Mouse (Mus musculus) adrenal gland, adult 10 weeks (tissue): ENCODE data around the gene 4933407L21Rik. TPM values are rescaled to one million over a fixed set of nuclear protein-coding genes. Genes with fewer than 3 reads are reported as not detected.

Source experiments
- polyA plus RNA-seq: library from polyadenylated mRNA; stranded (reverse); fragments of 350-450 nt; fragmentation: Illumina TruSeq; extraction: RNeasy Lipid Tissue Mini Kit (QIAGEN cat#74804); gene quantifications from one replicate; pipeline ENCODE4 v1.2.3, GENCODE M21; 2014; ENCODE audit warnings: low read depth, low replicate concordance

4933407L21Rik gene
- polyA plus RNA-seq, result not detected

DNA sequence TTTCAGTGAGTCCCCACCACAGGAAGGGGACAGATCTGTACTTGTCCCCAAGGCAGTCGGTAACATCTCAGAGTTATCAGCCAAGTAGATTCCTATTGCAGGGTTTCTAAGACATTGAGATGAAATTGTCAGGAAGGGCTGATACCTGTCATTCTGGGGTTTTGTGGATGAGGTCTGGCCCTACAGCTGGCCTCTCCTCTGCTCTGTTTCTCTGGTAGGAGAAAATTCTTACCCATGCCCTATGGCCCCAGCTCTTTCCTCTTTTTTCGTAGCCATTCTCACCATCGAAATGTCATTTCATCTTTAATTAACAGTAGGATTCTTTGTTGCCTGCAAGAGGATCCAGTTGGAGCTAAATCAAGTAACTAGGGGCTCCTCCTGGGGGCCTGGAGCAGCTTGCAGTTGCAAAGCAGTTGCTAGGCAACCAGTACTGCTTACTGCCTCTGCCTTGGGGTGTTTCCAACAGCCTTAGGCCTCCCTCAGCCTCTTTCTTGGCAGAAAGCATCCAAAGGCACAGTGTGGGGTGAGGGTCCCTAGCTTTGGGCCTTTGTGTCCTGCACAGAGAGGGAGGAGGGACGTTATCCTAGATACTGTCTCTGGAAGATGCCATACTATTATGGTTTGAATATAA is at the start of gene 4933407L21Rik:
Gene 4933407L21Rik (plus strand): TSS at position 427 of the 631 bp plus-strand sequence.

DNA sequence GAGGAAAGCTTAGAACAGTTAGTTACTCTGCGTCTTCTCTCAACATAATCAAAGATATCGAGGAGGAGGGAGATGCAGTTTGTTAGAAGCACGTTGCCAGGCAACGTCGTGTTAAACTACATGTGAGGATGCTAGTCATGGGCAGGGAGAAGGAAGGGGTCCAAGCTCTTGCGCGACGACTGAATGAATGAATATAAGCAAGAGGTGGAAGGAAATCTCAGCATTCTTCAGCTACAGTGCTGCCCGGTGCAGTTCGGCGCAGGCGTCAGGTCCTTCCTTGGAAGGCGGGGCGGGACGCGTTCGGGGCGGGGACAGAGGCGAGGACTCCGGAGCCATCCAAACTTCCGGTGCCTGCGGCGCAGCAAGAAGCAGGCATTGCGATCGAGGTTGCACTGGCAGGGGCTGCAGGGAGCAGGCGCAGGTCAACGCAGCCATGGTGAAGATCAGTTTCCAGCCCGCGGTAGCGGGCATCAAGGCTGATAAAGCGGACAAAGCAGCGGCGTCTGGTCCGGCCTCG is 34.0 kb upstream of the 4933407L21Rik start, which contains the start of gene Itm2c:
Gene Itm2c (plus strand): TSS at position 51 of the 517 bp plus-strand sequence.

DNA sequence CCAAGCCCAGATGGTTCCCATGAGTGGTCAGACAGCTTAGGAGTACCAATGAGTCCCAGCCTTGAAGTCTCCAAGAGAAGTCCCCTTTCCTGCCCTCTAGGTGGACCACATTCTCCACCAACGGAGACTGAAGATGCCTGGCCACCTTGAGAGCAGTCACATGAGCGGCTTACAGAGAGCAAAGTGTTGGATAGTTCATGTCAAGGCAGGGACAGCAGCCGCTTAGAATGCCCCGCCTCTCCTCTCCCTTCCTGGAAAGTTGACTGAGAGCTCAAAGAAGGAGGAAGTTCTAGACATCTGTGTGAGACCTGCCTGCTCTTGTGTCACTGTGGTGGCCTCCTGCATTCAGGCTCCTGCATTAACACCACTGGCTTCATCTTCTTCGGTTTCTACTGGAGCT is 32.6 kb downstream of the 4933407L21Rik start, which contains the start of gene Gpr55:
Gene Gpr55 (minus strand): TSS at position 135 of the 400 bp plus-strand sequence.

Other genes starting within 250 kb of the 4933407L21Rik start
- gene A630001G21Rik, start 149.8 kb upstream of the 4933407L21Rik start, polyA plus RNA-seq, result 2.6 TPM
- gene Cab39, start 135.0 kb upstream of the 4933407L21Rik start, polyA plus RNA-seq, result 307 TPM
- gene Itm2c, start 34.2 kb upstream of the 4933407L21Rik start, polyA plus RNA-seq, result 24.6 TPM
- 9.4 TPM for gene Gpr55, start 32.5 kb downstream of the 4933407L21Rik start, polyA plus RNA-seq
- not detected for gene Spata3, start 88.3 kb downstream of the 4933407L21Rik start, polyA plus RNA-seq
- gene 2810459M11Rik, start 117.4 kb downstream of the 4933407L21Rik start, polyA plus RNA-seq, result 0.64 TPM
- gene Psmd1, start 135.9 kb downstream of the 4933407L21Rik start, polyA plus RNA-seq, result 300 TPM
- gene Htr2b, start 183.5 kb downstream of the 4933407L21Rik start, polyA plus RNA-seq, result not detected
- gene Gm21972, start 205.2 kb downstream of the 4933407L21Rik start, polyA plus RNA-seq, result not detected
- 5.1 TPM for gene Armc9, start 226.3 kb downstream of the 4933407L21Rik start, polyA plus RNA-seq